Mouse (Mus musculus) left cerebral cortex, postnatal 10 days (tissue): ENCODE measurements at regions not wholly inside any gene's neighbourhood (a gene's known extent, or its start where the extent isn't known, plus 50 kb on each side); places are given as distances from the start of the nearest gene placed in this dataset.

Experiments
- DNase-seq, 2 experiments: peaks; one replicate each; pipeline ENCODE4 v3.0.0; 2021 to 2022; ENCODE audit warnings: low spot score in 2 of 2, mixed read lengths in 1 of 2; ENCODE audit errors: extremely low spot score in 1 of 2
- intact Hi-C: fragments of 180-260 bp; cut with DNase I; formaldehyde crosslinking; loops from one replicate; pipeline ENCODE4 v1.15.1; 2025

GRCm38 (mm10) chr10:72056725-72057124 is 597.9 kb upstream of the Zwint start:
- intact Hi-C loops, result no loop called here
- no peak for DNase-seq

DNA sequence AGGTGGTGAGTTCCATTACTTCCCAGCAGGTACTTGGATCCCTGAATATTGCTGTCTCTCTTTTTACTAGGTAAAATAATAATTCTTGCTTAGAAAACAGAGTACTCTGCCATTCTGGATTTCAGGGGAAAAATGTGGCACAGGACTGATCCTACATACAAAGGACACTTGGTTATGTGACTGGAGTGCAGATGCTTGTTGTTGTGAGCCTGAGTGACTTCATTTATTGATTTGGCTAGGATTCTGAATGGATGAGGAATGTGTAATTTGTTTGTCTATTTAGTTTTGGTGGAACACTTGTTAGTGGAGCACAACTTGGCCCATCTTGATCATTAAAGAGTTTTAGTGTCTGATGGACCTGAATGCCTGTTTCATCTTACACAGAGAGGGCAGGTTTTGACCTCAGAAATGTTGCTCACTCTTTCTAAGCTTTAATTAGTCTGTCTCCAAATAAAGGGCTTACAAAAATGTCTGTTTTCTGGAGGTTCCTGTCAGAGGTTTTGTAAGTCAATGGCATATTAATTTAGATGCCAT is 583.4 kb upstream of the Zwint start:
- intact Hi-C loops, result no loop called here
- DNase-seq, result no peak

DNA sequence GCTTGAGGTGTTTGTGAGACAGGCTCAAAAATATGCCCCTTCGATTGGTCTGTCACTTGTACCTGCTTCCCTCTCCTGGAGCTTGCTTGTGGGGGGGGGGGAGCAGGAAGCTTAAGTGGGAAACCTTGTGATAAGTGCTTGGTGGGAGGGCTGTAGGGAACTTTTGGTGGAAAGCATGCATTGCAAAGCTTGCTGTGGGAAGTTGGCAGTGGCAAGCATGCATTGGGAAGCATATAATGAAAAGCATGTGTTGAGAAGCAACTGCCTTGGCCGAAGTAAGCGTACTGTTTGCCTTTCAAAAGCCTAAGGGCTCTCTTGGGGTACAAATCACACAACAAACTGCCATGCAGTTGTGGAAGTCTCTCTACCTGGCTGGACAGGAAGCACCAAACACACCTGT is 576.3 kb upstream of the Zwint start:
- intact Hi-C loops, result no loop called here

DNA sequence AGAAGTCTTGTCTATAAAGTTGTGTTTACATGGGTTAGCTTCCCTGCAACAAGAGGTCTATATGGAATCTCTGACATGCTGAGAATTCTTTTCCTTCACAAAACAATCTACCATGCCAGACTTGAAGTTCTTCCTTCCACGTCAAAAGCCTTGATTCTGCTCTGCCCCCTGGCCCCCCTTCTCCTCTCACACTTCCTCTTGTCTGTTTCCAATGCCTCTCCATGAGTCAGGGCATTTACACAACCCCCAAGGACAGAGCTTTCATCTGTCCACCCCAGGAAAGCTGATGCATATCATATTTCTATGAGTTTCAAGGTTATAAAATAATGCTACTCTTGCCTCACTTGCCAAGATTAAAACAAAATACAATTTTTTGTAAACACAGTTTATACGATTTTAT is 557.7 kb upstream of the Zwint start:
- DNase-seq, result no peak
- intact Hi-C loops, result no loop called here

More for the DNA sequence above, 576.3 kb upstream of the Zwint start:
- no peak for DNase-seq

DNA sequence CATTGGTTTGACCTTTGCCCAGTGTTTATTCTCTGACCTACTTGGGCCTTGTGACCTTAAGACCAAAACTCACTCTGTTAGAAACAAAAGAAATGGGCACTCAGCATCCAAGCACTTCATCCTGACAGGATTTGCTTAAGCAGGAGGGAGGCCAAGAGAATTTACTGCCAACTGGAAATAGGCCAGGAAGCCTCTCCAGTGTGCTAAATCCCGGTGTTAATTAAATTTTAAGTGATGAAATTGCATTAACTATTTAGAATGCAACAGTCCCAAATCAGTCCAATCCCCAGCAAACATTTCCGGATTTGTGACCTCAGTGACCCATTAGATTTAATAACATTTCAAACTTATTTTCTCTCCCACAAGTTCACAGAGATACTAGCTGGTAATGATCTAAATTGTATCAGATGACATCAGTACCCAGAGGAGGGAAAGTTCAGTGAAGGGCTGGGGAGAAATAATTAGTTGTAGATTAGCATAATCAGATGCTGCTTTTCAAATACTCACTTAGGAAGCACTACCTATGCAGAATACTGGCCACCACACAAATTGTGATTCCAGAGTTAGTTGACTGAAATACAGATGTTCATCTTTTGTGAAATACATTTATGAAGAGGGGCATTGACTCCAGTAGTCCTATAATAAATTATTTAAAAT is 555.4 kb upstream of the Zwint start:
- peak in 1 of 2 experiments; percentile 12 for DNase-seq
- intact Hi-C loops, result no loop called here

GRCm38 (mm10) chr10:72119447-72119846 is 535.2 kb upstream of the Zwint start:
- intact Hi-C loops, result no loop called here
- no peak for DNase-seq

GRCm38 (mm10) chr10:72132407-72132806 is 522.2 kb upstream of the Zwint start:
- no peak for DNase-seq
- intact Hi-C loops, result no loop called here
